Mouse (Mus musculus) brain, embryonic 14.5 days (tissue): ENCODE results near the gene Tubgcp6. TPM values are rescaled to one million over a fixed set of nuclear protein-coding genes. Genes with fewer than 3 reads are reported as not detected.

Experiments
- DNase-seq: peaks from one replicate; pipeline ENCODE4 v3.0.0-alpha.2; 2011; ENCODE audit warnings: low read depth
- CTCF ChIP-seq: fragments of 200-500 bp; IDR thresholded peaks from 2 replicates; pipeline ENCODE4 v1.5.1; 2012; ENCODE audit warnings: inconsistent platforms, mild to moderate bottlenecking, moderate library complexity, borderline replicate concordance; ENCODE audit not compliant: insufficient read depth, insufficient read length; ENCODE audit errors: extremely low read depth
- POLR2A ChIP-seq: fragments of 200-500 bp; IDR thresholded peaks from 2 replicates; pipeline ENCODE4 v1.6.1; 2012; ENCODE audit warnings: mild to moderate bottlenecking, inconsistent platforms, borderline replicate concordance; ENCODE audit not compliant: poor library complexity, insufficient read depth, insufficient read length, severe bottlenecking; ENCODE audit errors: extremely low read depth
- polyA plus RNA-seq: library from polyadenylated mRNA; depleted of rRNA; stranded (reverse); fragments of >200 nt; gene quantifications from 2 replicates; pipeline ENCODE4 v1.2.3, GENCODE M21; 2012; rRNA removed

The Tubgcp6 gene
- polyA plus RNA-seq, 1 experiment: 45.9 TPM

DNA sequence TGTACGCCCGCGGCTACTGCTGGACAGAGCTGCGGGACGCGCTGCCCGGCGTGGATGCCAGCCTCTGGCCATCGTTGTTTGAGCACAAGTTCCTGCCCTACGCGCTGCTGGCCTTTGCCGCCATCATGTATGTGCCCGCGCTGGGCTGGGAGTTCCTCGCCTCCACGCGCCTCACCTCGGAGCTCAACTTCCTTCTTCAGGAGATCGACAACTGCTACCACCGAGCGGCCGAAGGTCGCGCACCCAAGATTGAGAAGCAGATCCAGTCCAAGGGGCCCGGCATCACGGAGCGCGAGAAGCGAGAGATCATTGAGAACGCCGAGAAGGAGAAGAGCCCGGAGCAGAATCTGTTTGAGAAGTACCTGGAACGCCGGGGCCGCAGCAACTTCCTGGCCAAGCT, 55.3 kb downstream of the Tubgcp6 start:
- TF ChIP-seq POLR2A (no peak), CTCF (no peak)
- DNase-seq: no peak

GRCm38 (mm10) chr15:89064891-89065290, 58.0 kb downstream of the Tubgcp6 start:
- DNase-seq: no peak
- no peak for TF ChIP-seq POLR2A
- TF ChIP-seq CTCF: no peak

DNA sequence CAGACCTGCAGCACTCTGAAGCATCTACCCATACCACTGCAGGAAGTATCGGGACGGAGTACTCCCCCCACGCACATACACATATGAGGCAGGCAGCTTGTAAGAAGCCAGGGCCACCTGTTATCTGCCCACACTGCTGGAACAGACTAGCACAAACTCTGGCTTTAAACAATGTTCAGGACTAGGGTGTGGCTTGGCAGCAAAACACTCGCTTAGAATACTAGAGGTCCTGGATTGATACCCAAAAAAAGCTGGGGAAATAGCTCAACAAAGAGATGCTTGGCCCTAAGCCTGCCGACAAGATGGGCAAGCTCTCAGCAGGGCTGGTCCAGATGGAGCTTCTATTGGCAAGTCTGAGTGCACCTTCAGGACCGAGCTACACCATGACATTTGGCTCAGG, 59.4 kb downstream of the Tubgcp6 start:
- TF ChIP-seq POLR2A (no peak), CTCF (no peak)
- DNase-seq: peak; percentile 31

GRCm38 (mm10) chr15:89063001-89063400, 59.9 kb downstream of the Tubgcp6 start:
- no peak for DNase-seq
- no peak for TF ChIP-seq CTCF
- TF ChIP-seq POLR2A: no peak

GRCm38 (mm10) chr15:89062518-89062910, 60.4 kb downstream of the Tubgcp6 start:
- TF ChIP-seq CTCF: no peak
- no peak for DNase-seq

GRCm38 (mm10) chr15:89061761-89062517, 61.0 kb downstream of the Tubgcp6 start:
- no peak for DNase-seq
- TF ChIP-seq CTCF (no peak), POLR2A (no peak)

GRCm38 (mm10) chr15:89060811-89061460, 62.0 kb downstream of the Tubgcp6 start:
- no peak for TF ChIP-seq POLR2A
- TF ChIP-seq CTCF: no peak
- DNase-seq: no peak

DNA sequence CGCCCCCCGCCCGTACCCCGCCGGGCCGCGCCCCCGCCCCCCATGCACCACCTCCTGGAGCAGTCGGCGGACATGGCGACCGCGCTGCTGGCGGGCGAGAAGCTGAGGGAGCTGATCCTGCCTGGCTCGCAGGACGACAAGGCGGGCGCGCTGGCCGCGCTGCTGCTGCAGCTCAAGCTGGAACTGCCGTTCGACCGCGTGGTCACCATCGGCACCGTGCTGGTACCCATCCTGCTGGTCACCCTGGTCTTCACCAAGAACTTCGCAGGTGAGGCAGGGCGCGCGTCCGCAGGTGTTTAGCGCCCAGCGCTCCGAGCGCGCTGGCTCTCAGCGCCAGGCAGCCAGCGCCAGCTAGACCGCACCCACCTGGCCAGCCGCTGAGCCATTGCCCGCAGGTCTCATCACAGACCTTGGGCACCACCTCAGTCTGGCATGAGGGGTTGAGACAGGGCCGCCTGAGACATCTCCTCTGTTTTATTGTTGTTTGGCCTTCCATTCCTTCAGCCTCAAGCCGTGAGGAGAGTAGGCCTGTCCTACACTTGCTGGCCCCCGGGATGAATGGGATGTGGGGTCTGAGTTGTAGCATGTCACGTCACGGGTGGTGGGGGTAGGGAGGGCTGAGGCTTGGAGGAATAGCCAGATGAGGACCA, 62.8 kb downstream of the Tubgcp6 start:
- TF ChIP-seq POLR2A (no peak), CTCF (no peak)
- peak; percentile 64 for DNase-seq

DNA sequence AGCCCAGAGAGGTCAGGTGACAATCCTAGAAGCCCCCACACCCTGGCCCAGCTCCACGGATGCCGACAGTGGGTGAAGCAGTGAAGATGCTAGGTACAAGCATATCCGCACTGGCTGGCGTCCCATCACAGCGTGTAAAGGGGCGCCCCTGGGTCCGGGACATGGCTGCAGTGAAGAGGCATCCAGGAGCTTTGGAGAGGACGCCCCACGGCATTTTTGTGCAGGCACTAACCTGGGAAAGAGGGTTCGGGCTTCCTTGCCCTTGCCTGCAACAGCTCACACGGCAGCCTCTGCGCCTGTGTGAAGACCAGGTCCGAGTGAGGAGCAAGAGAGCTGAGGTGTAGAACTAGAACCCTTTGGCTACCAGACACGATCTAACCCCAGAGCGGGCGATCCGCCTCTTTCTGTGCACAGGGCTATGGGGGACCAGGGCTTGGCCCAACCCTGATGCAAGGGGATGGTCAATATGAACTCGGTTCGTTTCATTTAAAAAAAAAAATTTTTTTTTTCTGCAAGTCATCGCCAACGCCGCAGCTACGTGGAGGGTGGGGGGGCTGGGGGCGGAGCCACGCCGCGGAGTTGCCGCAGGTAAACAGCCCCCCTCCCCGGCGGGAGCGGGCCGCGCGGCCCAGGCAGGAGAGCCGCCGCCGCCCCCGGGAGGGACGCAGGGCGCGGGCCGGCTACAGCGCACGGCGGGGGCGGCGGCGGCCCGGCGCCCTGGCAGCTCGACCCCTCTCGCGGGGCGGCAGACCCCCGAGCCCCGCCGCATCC, 63.6 kb downstream of the Tubgcp6 start, which contains the start of gene Panx2:
Panx2 (plus strand) TSS at position 574 of the 771 bp plus-strand sequence.
- peak; percentile 53 for DNase-seq
- TF ChIP-seq CTCF: no peak
- TF ChIP-seq POLR2A: 0 out of 2 replicates have a peak, but pooled peaks have one; percentile 16

- no peak for TF ChIP-seq POLR2A
- TF ChIP-seq CTCF: no peak
- no peak for DNase-seq
Observed at GRCm38 (mm10) chr15:89058736-89059135, 64.2 kb downstream of the Tubgcp6 start.

GRCm38 (mm10) chr15:89054666-89055065, 68.2 kb downstream of the Tubgcp6 start:
- no peak for DNase-seq

More at GRCm38 (mm10) chr15:89054666-89055065, 68.2 kb downstream of the Tubgcp6 start:
- TF ChIP-seq POLR2A (no peak), CTCF (no peak)

Other genes with a start within 250 kb of the Tubgcp6 start
- gene Ttll8, start 168.7 kb downstream of the Tubgcp6 start, polyA plus RNA-seq: 0.25 and 0.26 TPM in 2 replicates
- 15.1 and 20.5 TPM in 2 replicates for gene Mlc1, start 144.1 kb downstream of the Tubgcp6 start, polyA plus RNA-seq
- gene Mov10l1, start 140.2 kb downstream of the Tubgcp6 start, polyA plus RNA-seq: not detected in 2 replicates
- gene Panx2, start 63.4 kb downstream of the Tubgcp6 start, polyA plus RNA-seq: 14.7 and 24.0 TPM in 2 replicates
- gene Trabd, start 48.0 kb downstream of the Tubgcp6 start, polyA plus RNA-seq: 36.0 and 40.8 TPM in 2 replicates
- gene Selenoo, start 34.0 kb downstream of the Tubgcp6 start, polyA plus RNA-seq: 37.9 and 50.7 TPM in 2 replicates
- gene Hdac10, start 5.6 kb upstream of the Tubgcp6 start, polyA plus RNA-seq: 33.1 and 58.3 TPM in 2 replicates
- 12.8 and 15.5 TPM in 2 replicates for gene Mapk12, start 17.6 kb upstream of the Tubgcp6 start, polyA plus RNA-seq
- 61.9 and 75.4 TPM in 2 replicates for gene Mapk11, start 26.5 kb upstream of the Tubgcp6 start, polyA plus RNA-seq
- 194 and 213 TPM in 2 replicates for gene Plxnb2, start 57.7 kb upstream of the Tubgcp6 start, polyA plus RNA-seq
- 134 and 196 TPM in 2 replicates for gene Dennd6b, start 73.4 kb upstream of the Tubgcp6 start, polyA plus RNA-seq
- 129 and 168 TPM in 2 replicates for gene Ppp6r2, start 88.4 kb upstream of the Tubgcp6 start, polyA plus RNA-seq
- 186 and 229 TPM in 2 replicates for gene Sbf1, start 192.2 kb upstream of the Tubgcp6 start, polyA plus RNA-seq
- 0.11 TPM in 1 of 2 replicates, not detected in the other for gene Adm2, start 199.6 kb upstream of the Tubgcp6 start, polyA plus RNA-seq
- not detected in 2 replicates for gene Miox, start 211.3 kb upstream of the Tubgcp6 start, polyA plus RNA-seq
- gene Lmf2, start 232.5 kb upstream of the Tubgcp6 start, polyA plus RNA-seq: 26.5 and 32.5 TPM in 2 replicates
- 126 and 172 TPM in 2 replicates for gene Ncaph2, start 232.6 kb upstream of the Tubgcp6 start, polyA plus RNA-seq